Comparison of ENCODE assay signal across 10 mouse cellular contexts in the genomic region with DNA sequence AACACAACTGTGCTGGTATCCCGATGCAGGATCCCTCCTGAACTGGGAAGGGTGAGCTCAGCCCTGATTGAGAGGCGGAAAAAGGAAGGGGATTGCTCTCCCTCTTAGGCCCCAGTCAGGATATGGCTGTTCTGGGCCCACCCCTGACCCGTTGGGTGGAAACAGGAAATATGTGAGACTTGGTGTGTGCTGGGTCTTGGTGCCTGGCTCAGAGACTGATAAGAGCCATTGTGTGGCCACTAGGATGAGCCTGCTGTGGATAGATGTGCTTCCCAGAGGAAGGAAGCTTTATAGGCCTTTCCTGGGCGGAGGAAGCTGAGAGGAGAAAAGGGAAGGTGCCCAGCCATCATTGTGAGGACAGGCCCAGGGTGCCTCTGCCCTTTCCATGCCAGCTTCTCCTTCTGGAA. TPM values are rescaled to one million over a fixed set of nuclear protein-coding genes. Genes with fewer than 3 reads are reported as not detected.
DNase-seq lines count a peak whose midpoint lies in the region; ATAC-seq lines count a peak whose summit lies in the region.
"Had no signal": no experiment of that assay in that cellular context is flagged by ENCODE, and none has a peak within 500 bp of the region (broad histone marks: within the 10 kb centered on the region; RNA-seq: fewer than 3 reads in every experiment).

No protein-coding gene starts in this region.

- no peak overlapping the region for H3K4me3 ChIP-seq in neural tube, embryonic 15.5 days (replicated peaks)
- H3K4me3 ChIP-seq in limb, embryonic 15.5 days: no peak overlapping the region
- no peak overlapping the region for H3K4me3 ChIP-seq in stomach, embryonic 15.5 days (replicated peaks)
- H3K4me3 ChIP-seq: neural tube, embryonic 12.5 days had no signal

- H3K36me3 ChIP-seq in neural tube, embryonic 15.5 days: no peaks in the 10 kb centered on the region
- H3K36me3 ChIP-seq in limb, embryonic 15.5 days: peaks cover 27% of the 10 kb centered on the region
- no peaks in the 10 kb centered on the region for H3K36me3 ChIP-seq in stomach, embryonic 15.5 days
- H3K36me3 ChIP-seq: neural tube, embryonic 12.5 days had no signal

- H3K4me2 ChIP-seq in neural tube, embryonic 15.5 days: no peak overlapping the region
- H3K4me2 ChIP-seq in limb, embryonic 15.5 days: no peak overlapping the region
- H3K4me2 ChIP-seq in stomach, embryonic 15.5 days: no peak overlapping the region
- H3K4me2 ChIP-seq: neural tube, embryonic 12.5 days had no signal

- no peak overlapping the region for H3K9ac ChIP-seq in neural tube, embryonic 15.5 days (replicated peaks)
- no peak overlapping the region for H3K9ac ChIP-seq in limb, embryonic 15.5 days
- H3K9ac ChIP-seq in stomach, embryonic 15.5 days: no peak overlapping the region
- H3K9ac ChIP-seq: neural tube, embryonic 12.5 days had no signal

- intact Hi-C loops in heart, postnatal 10 days (cut with DNase I): no loop called here

- H3K4me1 ChIP-seq in neural tube, embryonic 15.5 days: peaks cover 43% of the 10 kb centered on the region
- peaks cover 39% of the 10 kb centered on the region for H3K4me1 ChIP-seq in limb, embryonic 15.5 days
- H3K4me1 ChIP-seq in stomach, embryonic 15.5 days: peaks cover 24% of the 10 kb centered on the region

- peaks cover 20% of the 10 kb centered on the region for H3K27me3 ChIP-seq in neural tube, embryonic 15.5 days (replicated peaks)
- peaks cover 12% of the 10 kb centered on the region; the same call in 1 of the 2 replicates for H3K27me3 ChIP-seq in limb, embryonic 15.5 days
- H3K27me3 ChIP-seq in stomach, embryonic 15.5 days (replicated peaks): no peaks in the 10 kb centered on the region

- DNase-seq in neural tube, embryonic 10.5 days (ENCODE audit: extremely low spot score, low spot score): no peak
- DNase-seq in heart, postnatal 10 days: peak; percentile 63 to 66
- no peak for DNase-seq in thymus, postnatal 4 days
- DNase-seq in ovary, adult 18-20 months (ENCODE audit: low spot score): no peak
- no peak for DNase-seq in right cerebral cortex, postnatal 25 days

- no peak for ATAC-seq in neural tube, embryonic 15.5 days (ENCODE audit: low FRiP score)
- no peak for ATAC-seq in limb, embryonic 15.5 days (ENCODE audit: insufficient number of reproducible peaks, low FRiP score, low TSS enrichment, low read depth)
- no peak for ATAC-seq in stomach, embryonic 15.5 days (ENCODE audit: insufficient read depth, low FRiP score, low read depth)
- ATAC-seq: inflammation-experienced regulatory T-cells, adult 6 months had no signal

- WGBS in neural tube, embryonic 15.5 days: 73% methylated on average over 4 of the region's 4 CpGs
- WGBS in limb, embryonic 15.5 days: 74% methylated on average over 4 of the region's 4 CpGs
- WGBS in stomach, embryonic 15.5 days: 62% methylated on average over 4 of the region's 4 CpGs

- H3K9me3 ChIP-seq in neural tube, embryonic 15.5 days (replicated peaks): no peaks in the 10 kb centered on the region
- no peaks in the 10 kb centered on the region for H3K9me3 ChIP-seq in limb, embryonic 15.5 days
- no peaks in the 10 kb centered on the region for H3K9me3 ChIP-seq in stomach, embryonic 15.5 days
- H3K9me3 ChIP-seq: neural tube, embryonic 12.5 days had no signal

- 0 out of 2 replicates have a peak overlapping the region, but pooled peaks have one; percentile 6 for H3K27ac ChIP-seq in neural tube, embryonic 15.5 days (replicated peaks)
- peak overlapping the region; percentile 2; the same call in 1 of the 2 replicates for H3K27ac ChIP-seq in limb, embryonic 15.5 days
- H3K27ac ChIP-seq in stomach, embryonic 15.5 days: peak overlapping the region; percentile 48; the same call in 1 of the 2 replicates
- H3K27ac ChIP-seq: neural tube, embryonic 12.5 days had no signal

RNA-seq across cellular contexts. Expression of a gene that starts 1.1 kb away (rescaled TPM):
- 12.4 and 22.0 TPM in 2 replicates for polyA plus RNA-seq in neural tube, embryonic 15.5 days (2015; fragmentation: Nextera tagmentation; extraction: Ambion mirVana)
- total RNA-seq in heart, postnatal 10 days (2021): 100 to 1,000 TPM; 151 to 153 TPM
- 63.8 and 66.7 TPM in 2 replicates for polyA plus RNA-seq in limb, embryonic 15.5 days (2015; fragmentation: Nextera tagmentation; extraction: Ambion mirVana)
- polyA plus RNA-seq in stomach, embryonic 15.5 days (2015; fragmentation: Nextera tagmentation; extraction: Ambion mirVana): 55.5 and 56.4 TPM in 2 replicates

RNA-seq across cellular contexts. Expression of a gene that starts 18.4 kb away (rescaled TPM):
- polyA plus RNA-seq in neural tube, embryonic 15.5 days (2015; fragmentation: Nextera tagmentation; extraction: Ambion mirVana): 39.0 and 39.7 TPM in 2 replicates
- 10 to 100 TPM; 35.4 to 37.3 TPM for total RNA-seq in heart, postnatal 10 days (2021)
- polyA plus RNA-seq in limb, embryonic 15.5 days (2015; fragmentation: Nextera tagmentation; extraction: Ambion mirVana): 22.3 and 28.3 TPM in 2 replicates
- polyA plus RNA-seq in stomach, embryonic 15.5 days (2015; fragmentation: Nextera tagmentation; extraction: Ambion mirVana): 18.9 and 20.2 TPM in 2 replicates

RNA-seq across cellular contexts. Expression of a gene that starts 29.9 kb away (rescaled TPM):
- polyA plus RNA-seq in neural tube, embryonic 15.5 days (2015; fragmentation: Nextera tagmentation; extraction: Ambion mirVana): 102 and 107 TPM in 2 replicates
- total RNA-seq in heart, postnatal 10 days (2021): 100 to 1,000 TPM; 108 to 112 TPM
- polyA plus RNA-seq in limb, embryonic 15.5 days (2015; fragmentation: Nextera tagmentation; extraction: Ambion mirVana): 109 and 117 TPM in 2 replicates
- polyA plus RNA-seq in stomach, embryonic 15.5 days (2015; fragmentation: Nextera tagmentation; extraction: Ambion mirVana): 108 and 116 TPM in 2 replicates

Comparison
In these comparisons a context has a peak if more than half of its experiments do, and no peak if none do; other contexts are left out.
1. DNase-seq: peak in heart, postnatal 10 days (2 of 2); none in neural tube, embryonic 10.5 days (single experiment), thymus, postnatal 4 days (single experiment), ovary, adult 18-20 months (single experiment) and right cerebral cortex, postnatal 25 days (single experiment).
2. Peak in every context shown above with its lines, with median percentiles within 50 percentile points of each other: H3K27ac ChIP-seq.